Mouse (Mus musculus) kidney, embryonic 16.5 days (tissue): ENCODE results near the gene Selenok. TPM values are rescaled to one million over a fixed set of nuclear protein-coding genes. Genes with fewer than 3 reads are reported as not detected.

Experiments used
- ATAC-seq: fragments of 200-750 bp; cut with Nextera tagmentation; 2 replicates; pipeline ENCODE4 v1.8.0; 2017; ENCODE audit warnings: moderate TSS enrichment; ENCODE audit not compliant: low FRiP score, low TSS enrichment
- H3K27ac ChIP-seq: fragments of 300-500 bp; sonication (generic); 2 replicates; pipeline ENCODE4 v1.5.1; 2014; ENCODE audit warnings: low read length
- H3K27me3 ChIP-seq: fragments of 300-500 bp; sonication (generic); 2 replicates; pipeline ENCODE4 v1.6.1; 2014; ENCODE audit warnings: low read length, control low read depth, mixed read lengths; ENCODE audit not compliant: insufficient read depth
- H3K36me3 ChIP-seq: fragments of 300-500 bp; sonication (generic); 2 replicates; pipeline ENCODE4 v1.6.1; 2014; ENCODE audit warnings: low read length, control low read depth, mixed read lengths; ENCODE audit not compliant: insufficient read depth
- H3K4me1 ChIP-seq: fragments of 300-500 bp; sonication (generic); 2 replicates; pipeline ENCODE4 v1.6.1; 2014; ENCODE audit warnings: low read length, control low read depth, mixed read lengths; ENCODE audit not compliant: insufficient read depth
- H3K4me2 ChIP-seq: fragments of 300-500 bp; sonication (generic); replicated peaks from 2 replicates; pipeline ENCODE4 v1.6.1; 2014; ENCODE audit warnings: low read depth, low read length
- H3K4me3 ChIP-seq: fragments of 300-500 bp; sonication (generic); 2 replicates; pipeline ENCODE4 v1.5.1; 2014; ENCODE audit warnings: mild to moderate bottlenecking, low read length
- H3K9ac ChIP-seq: fragments of 300-500 bp; sonication (generic); replicated peaks from 2 replicates; pipeline ENCODE4 v1.6.1; 2014; ENCODE audit warnings: low read length
- H3K9me3 ChIP-seq: fragments of 300-500 bp; sonication (generic); 2 replicates; pipeline ENCODE4 v1.6.1; 2016; ENCODE audit warnings: low read length, control low read depth
- WGBS: fragments of 180-500 bp; shearing (Covaris S2); extraction: QIAGEN DNeasy Blood & Tissue Kit; methylation state at CpG from one replicate; pipeline ENCODE4 v1.1.7; 2014; 5-methylcytosine and 5-hydroxymethylcytosine counted together
- polyA plus RNA-seq: library from polyadenylated mRNA; unstranded; fragments of >200 nt; fragmentation: Nextera tagmentation; extraction: Ambion mirVana; gene quantifications from 2 replicates; pipeline ENCODE4 v1.2.1, GENCODE M21; 2015

Selenok gene
- polyA plus RNA-seq, 1 experiment from 2014 or later: 260 TPM

DNA sequence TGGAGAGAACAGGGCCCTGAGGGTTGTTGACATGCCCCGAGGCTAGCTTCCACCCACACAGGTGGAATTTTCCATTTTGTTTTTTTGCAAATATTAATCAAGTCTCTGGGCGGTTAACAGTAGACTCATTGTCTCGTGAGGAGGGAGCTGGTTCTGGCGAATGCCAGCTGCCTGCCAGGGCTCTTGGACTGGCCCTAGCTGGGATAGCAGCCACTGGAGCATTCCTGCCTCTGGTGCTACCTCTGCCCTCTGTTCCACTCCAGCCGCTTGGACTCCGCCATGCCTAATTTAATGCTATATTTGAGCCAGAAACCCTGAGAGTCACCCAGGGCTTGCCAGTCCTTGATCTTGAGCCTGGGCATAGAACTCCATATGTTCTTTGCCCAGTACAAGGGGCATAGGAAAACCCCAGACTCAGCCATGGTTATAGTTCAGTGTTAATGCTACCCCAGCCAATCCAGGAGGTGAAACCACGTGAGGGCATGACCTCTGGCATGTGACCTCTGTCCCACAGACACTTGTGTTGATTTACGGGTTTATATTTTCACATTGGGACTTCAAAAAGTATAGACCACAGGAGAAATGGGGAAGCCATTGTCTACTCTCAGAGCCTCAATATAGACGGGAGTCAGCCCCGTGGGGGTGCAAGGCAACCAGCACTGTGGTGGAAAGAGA, 43.9 kb downstream of the Selenok start:
- H3K27me3 ChIP-seq: 0 out of 2 replicates have a peak, but pooled peaks cover 3% of the 10 kb centered on the region
- peak overlapping the region; percentile 41 for H3K27ac ChIP-seq
- H3K4me1 ChIP-seq: peaks cover 8% of the 10 kb centered on the region; the same call in 1 of the 2 replicates
- no peak overlapping the region for H3K4me2 ChIP-seq
- H3K4me3 ChIP-seq: no peak overlapping the region
- no peak overlapping the region for H3K9ac ChIP-seq
- WGBS: 62% methylated on average over 10 of the region's 10 CpGs
- no peaks in the 10 kb centered on the region for H3K9me3 ChIP-seq
- ATAC-seq: peak; percentile 55; the same call in 1 of the 2 replicates
- no peaks in the 10 kb centered on the region for H3K36me3 ChIP-seq

DNA sequence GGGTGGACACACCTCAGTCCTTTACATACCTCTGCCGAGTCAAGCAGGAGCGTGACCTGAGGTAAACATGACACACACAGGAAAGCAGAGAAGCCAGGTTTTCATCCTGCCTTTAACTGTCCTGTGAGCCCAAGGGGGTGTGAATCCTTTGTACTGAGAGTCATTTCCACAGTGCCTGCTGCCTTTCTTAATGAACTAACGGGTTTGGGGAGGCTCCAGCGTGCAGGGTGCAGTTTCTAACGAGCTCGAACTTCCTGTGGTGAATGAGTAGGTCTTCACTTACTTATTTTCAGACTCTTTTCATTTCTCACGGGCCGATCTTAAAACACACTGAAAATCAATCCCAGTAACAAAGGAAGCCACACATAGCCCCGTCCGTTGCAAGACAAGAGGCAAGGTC, 46.4 kb downstream of the Selenok start:
- H3K4me2 ChIP-seq: no peak overlapping the region
- no peak overlapping the region for H3K27ac ChIP-seq
- no peak overlapping the region for H3K4me3 ChIP-seq
- no peak overlapping the region for H3K9ac ChIP-seq
- no peaks in the 10 kb centered on the region for H3K36me3 ChIP-seq
- H3K4me1 ChIP-seq: 0 out of 2 replicates have a peak, but pooled peaks cover 8% of the 10 kb centered on the region
- 42% methylated on average over 10 of the region's 10 CpGs for whole genome bisulfite sequencing
- no peak for ATAC-seq
- no peaks in the 10 kb centered on the region for H3K27me3 ChIP-seq
- no peaks in the 10 kb centered on the region for H3K9me3 ChIP-seq

DNA sequence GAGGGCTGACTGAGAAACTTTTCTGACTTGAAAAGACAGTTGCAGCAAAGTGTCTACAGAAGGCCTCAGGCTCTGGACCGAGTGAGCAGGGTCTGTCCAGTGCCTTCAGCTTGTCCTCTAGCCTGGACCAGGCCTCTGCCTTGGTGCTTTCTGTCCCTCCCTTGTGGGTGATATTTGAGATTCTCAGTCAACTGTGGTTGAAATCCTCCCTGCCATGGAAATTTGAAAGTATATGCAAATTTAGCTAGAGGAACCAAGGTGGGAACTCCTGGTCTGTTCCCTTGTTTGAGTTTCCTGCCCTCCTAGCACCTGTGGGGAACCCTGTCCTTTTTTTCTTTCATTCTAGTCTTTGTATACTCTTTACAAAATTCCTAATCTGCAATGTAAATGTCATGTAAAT, 46.9 kb downstream of the Selenok start:
- WGBS: 39% methylated on average over 1 of the region's 1 CpGs
- no peaks in the 10 kb centered on the region for H3K36me3 ChIP-seq
- H3K9me3 ChIP-seq: no peaks in the 10 kb centered on the region
- H3K27ac ChIP-seq: no peak overlapping the region
- H3K4me1 ChIP-seq: 0 out of 2 replicates have a peak, but pooled peaks cover 5% of the 10 kb centered on the region
- no peak overlapping the region for H3K4me3 ChIP-seq
- H3K4me2 ChIP-seq: no peak overlapping the region
- no peaks in the 10 kb centered on the region for H3K27me3 ChIP-seq
- ATAC-seq: no peak
- no peak overlapping the region for H3K9ac ChIP-seq

DNA sequence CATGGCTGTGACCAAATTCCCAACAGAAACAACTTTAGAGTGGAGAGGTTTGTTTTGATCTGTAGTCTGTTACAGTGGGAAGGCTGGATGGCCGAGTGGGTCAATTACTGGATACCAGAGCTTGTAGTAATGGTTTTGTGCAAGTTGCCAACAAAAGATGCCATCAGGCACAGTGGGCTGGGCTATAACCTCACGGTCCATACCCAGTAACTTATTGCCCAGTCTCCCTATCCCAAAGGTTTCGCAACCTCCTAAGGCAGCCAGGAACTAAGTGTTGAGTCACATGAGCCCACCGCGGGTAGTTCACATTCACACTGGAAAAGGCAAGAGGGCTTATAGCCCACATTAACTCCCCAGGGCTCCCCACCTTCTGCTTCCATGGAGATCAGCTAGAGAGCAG, 48.6 kb downstream of the Selenok start:
- no peak overlapping the region for H3K9ac ChIP-seq
- no peaks in the 10 kb centered on the region for H3K9me3 ChIP-seq
- H3K27me3 ChIP-seq: no peaks in the 10 kb centered on the region
- H3K4me2 ChIP-seq: no peak overlapping the region
- no peaks in the 10 kb centered on the region for H3K36me3 ChIP-seq
- 0 out of 2 replicates have a peak, but pooled peaks cover 4% of the 10 kb centered on the region for H3K4me1 ChIP-seq
- H3K27ac ChIP-seq: no peak overlapping the region
- no peak for ATAC-seq
- H3K4me3 ChIP-seq: no peak overlapping the region
- 80% methylated on average over 5 of the region's 5 CpGs for WGBS

DNA sequence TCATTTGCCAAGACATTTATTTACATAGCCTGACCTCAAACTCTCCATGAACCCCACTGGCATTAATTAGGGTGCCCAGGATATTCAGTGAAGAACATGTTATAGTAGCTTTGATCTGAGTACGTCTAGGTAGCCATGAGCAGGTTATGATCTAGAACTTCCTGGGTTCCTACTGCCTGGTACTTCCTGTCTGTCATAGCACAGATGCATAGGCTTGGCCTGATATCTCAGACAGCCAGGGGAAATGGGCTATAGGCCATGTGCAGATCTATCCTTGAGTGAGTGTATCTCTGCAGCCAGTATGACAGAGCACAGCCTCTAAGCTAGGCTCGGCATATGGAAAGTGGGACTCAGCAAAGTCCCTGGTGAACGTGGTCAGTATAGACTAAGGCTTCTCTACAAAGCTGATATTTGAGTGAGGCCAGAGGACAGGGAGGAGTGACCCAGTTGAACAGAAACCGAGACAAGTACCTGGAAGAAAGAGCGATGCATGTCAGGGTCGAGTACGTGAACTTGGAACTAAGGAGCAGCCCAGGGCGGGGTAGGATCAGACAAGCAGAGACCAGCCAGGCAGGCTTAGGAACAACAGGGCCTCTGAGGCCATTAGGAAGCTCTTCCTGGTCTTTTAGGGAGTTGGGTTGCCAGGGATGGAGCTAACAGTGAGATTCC, 49.8 kb downstream of the Selenok start:
- Histone ChIP-seq H3K9ac (no peak overlapping the region), H3K4me2 (no peak overlapping the region), H3K27me3 (no peaks in the 10 kb centered on the region), H3K9me3 (no peaks in the 10 kb centered on the region), H3K4me3 (no peak overlapping the region), H3K27ac (no peak overlapping the region), H3K4me1 (0 out of 2 replicates have a peak, but pooled peaks cover 4% of the 10 kb centered on the region), H3K36me3 (no peaks in the 10 kb centered on the region)
- 80% methylated on average over 8 of the region's 8 CpGs for WGBS
- ATAC-seq: no peak

DNA sequence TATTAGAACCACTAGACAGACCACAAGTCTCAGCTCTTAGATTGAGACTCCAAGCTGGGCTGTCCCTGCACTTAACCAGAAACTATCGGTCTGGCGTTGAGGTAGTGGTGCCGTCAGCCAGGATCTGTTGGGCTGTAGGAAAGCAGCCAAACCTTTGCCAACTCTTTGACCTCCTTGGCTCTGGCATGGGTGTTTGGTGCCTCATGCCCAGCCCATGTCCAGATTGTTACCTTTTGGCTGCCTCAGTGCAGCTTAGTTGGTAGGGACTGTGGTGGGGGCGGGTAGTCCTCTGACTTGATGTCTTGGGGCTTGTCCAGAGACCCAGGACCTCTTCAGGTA, 50.3 kb downstream of the Selenok start:
- Histone ChIP-seq H3K4me3 (no peak overlapping the region), H3K36me3 (no peaks in the 10 kb centered on the region), H3K4me2 (no peak overlapping the region), H3K9me3 (no peaks in the 10 kb centered on the region), H3K27me3 (no peaks in the 10 kb centered on the region), H3K4me1 (0 out of 2 replicates have a peak, but pooled peaks cover 4% of the 10 kb centered on the region), H3K9ac (no peak overlapping the region), H3K27ac (no peak overlapping the region)
- ATAC-seq: no peak
- 100% methylated on average over 4 of the region's 4 CpGs for WGBS

DNA sequence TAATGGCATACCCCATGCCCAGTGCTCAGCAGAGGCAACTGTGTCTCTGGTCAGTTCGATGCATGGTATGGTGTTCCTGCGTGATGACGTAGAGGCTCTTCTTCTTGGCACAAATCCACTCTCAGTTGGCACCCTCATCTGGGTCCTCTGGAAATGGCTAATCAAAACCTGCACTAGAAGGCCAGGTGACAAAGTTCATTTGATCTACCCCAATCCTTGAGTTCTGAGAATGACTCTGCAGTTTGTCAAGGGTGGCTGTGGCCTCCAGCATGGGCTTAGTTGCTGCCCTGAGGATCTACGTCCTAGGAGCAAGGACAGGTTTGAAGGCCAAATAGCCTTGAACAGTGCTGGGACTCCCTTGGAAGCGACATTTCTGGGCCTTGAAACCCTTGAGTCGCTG, 50.7 kb downstream of the Selenok start:
- H3K9me3 ChIP-seq: no peaks in the 10 kb centered on the region
- no peak for ATAC-seq
- 0 out of 2 replicates have a peak, but pooled peaks cover 4% of the 10 kb centered on the region for H3K4me1 ChIP-seq
- H3K36me3 ChIP-seq: no peaks in the 10 kb centered on the region
- 92% methylated on average over 6 of the region's 6 CpGs for WGBS
- H3K27me3 ChIP-seq: no peaks in the 10 kb centered on the region
- H3K9ac ChIP-seq: no peak overlapping the region
- no peak overlapping the region for H3K4me3 ChIP-seq
- no peak overlapping the region for H3K4me2 ChIP-seq
- peak overlapping the region; percentile 27; the same call in 1 of the 2 replicates for H3K27ac ChIP-seq

DNA sequence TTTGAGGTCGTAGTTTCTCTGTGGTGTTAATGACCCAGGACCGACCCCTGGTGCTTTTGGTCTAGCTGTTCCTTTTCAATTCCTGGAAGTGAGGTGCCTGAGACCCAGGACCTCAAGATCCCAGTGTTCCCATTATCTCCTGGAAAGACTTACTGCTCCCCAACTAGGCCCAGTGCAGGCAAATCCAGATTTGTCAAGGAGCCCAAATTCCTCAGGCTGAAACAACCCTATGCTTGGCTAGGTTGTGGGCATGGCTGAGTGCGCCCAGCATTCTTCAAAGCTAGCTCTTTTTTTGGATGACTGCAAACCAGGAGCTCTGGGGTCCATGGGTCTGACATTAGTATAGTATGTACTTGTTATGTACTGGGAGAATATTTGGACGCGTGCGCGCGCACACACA, 51.3 kb downstream of the Selenok start:
- WGBS: 91% methylated on average over 8 of the region's 8 CpGs
- Histone ChIP-seq H3K27me3 (no peaks in the 10 kb centered on the region), H3K4me1 (0 out of 2 replicates have a peak, but pooled peaks cover 4% of the 10 kb centered on the region), H3K9ac (no peak overlapping the region), H3K9me3 (no peaks in the 10 kb centered on the region), H3K36me3 (no peaks in the 10 kb centered on the region), H3K4me3 (no peak overlapping the region), H3K4me2 (no peak overlapping the region), H3K27ac (peak overlapping the region; percentile 27; the same call in 1 of the 2 replicates)
- ATAC-seq: no peak

DNA sequence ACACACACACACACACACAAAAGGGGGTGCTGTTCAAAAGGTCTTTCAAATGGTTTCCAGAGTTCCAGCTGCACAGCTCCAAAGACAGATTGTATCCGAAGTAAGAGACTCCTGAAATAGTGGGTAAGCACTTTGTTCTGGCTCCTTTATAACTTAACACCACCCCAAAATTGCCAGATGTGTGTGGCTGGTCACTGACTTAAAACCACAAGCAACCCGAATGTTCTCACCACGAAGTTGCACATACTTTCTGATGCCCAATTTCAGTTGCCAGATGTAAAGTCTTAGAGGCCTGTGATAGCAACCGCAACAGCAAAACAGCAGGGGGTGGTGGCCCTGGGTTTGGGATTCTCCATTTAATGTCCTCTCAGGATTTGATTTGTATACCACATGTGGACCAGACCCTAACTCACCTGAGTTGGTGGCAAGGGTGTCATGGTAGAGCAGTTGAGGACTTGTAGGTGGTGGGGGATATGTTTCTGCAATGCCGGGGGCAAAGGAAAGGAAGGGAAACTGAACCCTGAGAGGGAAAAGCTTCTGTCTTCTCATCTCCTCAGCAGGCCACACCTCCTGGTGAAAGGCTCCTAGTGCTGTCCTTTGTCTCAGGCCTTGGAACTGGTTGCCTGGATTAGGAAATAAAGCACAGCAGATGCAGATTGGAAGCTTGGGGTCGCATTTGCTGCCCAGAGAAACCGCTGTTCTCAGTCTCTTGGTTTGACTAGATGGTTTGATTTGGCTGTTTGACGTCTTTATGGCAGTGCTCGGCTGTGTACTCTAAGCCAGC, 51.9 kb downstream of the Selenok start:
- 48% methylated on average over 9 of the region's 9 CpGs for WGBS
- Histone ChIP-seq H3K4me3 (no peak overlapping the region), H3K27ac (no peak overlapping the region), H3K4me2 (no peak overlapping the region), H3K4me1 (0 out of 2 replicates have a peak, but pooled peaks cover 4% of the 10 kb centered on the region), H3K36me3 (no peaks in the 10 kb centered on the region), H3K9ac (no peak overlapping the region), H3K9me3 (no peaks in the 10 kb centered on the region), H3K27me3 (no peaks in the 10 kb centered on the region)
- no peak for ATAC-seq
